Mouse (Mus musculus): ENCODE measurements around the gene Snai3. TPM values are rescaled to one million over a fixed set of nuclear protein-coding genes. Genes with fewer than 3 reads are reported as not detected.

Snai3 gene
- polyA plus RNA-seq, 1 experiment: 2.4 TPM

GRCm38 (mm10) chr8:122459218-122459900, 1.2 kb downstream of the Snai3 start:
- no peak for DNase-seq (ENCODE audit: low read depth)

GRCm38 (mm10) chr8:122457171-122457570, 3.4 kb downstream of the Snai3 start:
- DNase-seq (ENCODE audit: low read depth): no peak

DNA sequence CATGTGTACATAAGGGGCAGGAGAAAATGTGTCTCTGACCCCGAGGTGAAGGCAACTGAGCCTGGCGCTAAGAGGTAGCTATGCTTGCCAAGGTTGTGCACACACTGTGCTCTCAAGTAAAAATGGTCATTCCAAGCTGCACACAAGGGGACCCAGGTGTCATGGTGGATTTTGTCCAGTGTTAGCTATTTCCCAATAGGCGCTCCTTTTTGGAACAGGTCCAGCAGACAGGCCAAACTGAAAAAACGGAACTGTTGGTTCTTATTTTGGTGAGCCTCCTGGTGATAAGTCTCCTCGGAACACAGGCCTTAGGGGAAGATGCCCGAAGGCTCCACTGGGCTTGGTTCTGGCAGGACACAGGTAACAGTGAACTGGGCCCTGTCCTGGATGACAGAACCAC, 6.1 kb downstream of the Snai3 start:
- no peak for DNase-seq (ENCODE audit: low read depth)

DNA sequence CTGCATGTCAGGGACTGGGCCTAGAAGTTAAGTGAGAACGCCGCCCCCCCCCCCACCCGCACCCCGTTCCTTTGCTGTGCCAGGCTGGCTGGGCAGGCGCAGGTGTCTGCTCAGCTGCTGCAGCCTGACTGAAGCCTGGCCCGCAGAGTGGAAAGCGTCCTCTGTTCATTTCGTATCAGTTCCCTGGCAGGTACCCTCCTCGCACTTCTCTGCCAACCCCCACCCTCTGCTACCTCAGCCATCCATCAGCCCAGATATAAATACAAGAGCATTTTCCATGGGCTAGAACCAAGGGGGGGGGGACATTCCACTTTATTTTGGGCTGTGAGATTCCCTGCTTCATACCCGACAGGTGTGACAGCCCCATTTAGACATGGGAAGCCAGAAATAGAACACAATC, 8.4 kb downstream of the Snai3 start:
- no peak for DNase-seq (ENCODE audit: low read depth)

GRCm38 (mm10) chr8:122451161-122451703, 9.3 kb downstream of the Snai3 start:
- DNase-seq (ENCODE audit: low read depth): no peak

DNA sequence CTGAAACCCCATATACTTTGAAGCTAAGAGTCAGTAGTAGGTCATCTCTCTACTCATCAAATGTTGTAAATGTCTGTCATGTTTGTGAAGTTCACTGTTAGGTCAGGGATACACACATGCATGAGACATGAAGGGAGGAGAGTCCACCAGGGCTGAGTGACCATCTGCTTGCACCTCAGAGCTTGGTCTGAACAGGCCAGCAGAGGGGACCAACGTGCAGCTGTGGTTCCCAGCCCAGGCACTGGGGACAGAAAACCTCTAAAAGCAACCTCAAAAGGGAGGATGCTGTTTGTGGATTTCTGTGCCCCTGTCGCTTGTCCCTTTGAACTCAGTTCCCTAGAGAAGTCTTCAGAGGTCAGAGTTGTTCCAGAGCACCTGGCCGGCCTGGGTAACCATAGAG, 15.3 kb downstream of the Snai3 start:
- DNase-seq (ENCODE audit: low read depth): no peak

DNA sequence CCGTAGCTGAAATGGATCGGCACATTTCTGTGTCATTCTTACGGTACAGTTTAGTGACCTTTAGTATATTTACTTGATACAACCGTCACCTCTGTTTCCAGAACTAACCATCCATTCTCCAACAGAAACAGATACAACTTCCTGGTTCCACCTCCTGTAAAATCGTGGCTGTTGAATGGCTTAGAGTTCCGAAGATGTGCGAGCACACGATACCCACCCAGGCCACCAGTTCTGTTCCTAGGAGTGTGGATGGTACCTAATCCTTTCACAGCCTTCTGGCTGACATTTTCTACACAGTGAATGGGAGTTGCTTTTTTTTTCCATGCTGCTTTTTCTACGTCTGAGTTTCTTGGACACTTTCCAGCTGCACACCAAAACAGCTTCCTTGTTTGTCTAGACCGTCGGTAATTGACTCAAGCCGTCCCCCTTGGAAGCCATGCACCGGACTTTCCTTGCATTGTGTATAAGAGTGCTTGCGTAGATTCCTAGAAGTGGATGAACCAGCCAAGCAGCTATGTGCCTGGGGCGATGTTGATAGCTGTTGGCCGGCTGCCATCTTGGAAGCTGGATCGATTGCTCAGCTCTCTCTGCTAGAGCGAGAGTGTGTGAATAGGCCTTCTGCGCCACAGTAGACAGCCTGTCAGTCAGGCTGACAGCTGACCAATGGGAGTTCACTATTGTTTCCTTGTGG, 16.3 kb downstream of the Snai3 start:
- no peak for DNase-seq (ENCODE audit: low read depth)

- peak; percentile 87 for DNase-seq (ENCODE audit: low read depth)
Observed at GRCm38 (mm10) chr8:122443262-122444006, 17.1 kb downstream of the Snai3 start, which contains the start of gene Mvd. Mvd (minus strand) TSS chr8:122443422.

DNA sequence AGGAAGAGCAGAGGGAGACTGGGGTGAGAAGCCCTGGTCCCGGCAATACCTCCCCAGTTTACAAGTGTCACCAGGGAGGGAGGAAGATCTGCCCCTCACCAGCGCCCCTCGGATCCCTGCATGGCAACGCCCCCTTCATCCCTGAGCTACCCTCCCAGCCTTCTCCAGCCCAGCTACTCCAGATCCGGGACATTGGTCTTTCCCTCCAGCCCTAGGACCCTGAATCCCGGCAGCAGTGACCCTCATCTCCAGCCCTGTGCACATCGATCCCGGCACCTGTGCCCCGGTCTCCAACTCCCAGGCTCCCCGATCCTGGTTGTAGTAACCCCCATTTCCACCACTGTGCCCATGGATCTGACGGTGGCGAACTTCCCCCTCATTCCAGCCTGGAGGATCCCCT, 17.8 kb downstream of the Snai3 start:
- DNase-seq (ENCODE audit: low read depth): no peak

GRCm38 (mm10) chr8:122442356-122442755, 18.2 kb downstream of the Snai3 start:
- DNase-seq (ENCODE audit: low read depth): no peak

- DNase-seq (ENCODE audit: low read depth): no peak
Observed at GRCm38 (mm10) chr8:122441326-122441725, 19.2 kb downstream of the Snai3 start.

GRCm38 (mm10) chr8:122439336-122439735, 21.2 kb downstream of the Snai3 start:
- DNase-seq (ENCODE audit: low read depth): no peak

DNA sequence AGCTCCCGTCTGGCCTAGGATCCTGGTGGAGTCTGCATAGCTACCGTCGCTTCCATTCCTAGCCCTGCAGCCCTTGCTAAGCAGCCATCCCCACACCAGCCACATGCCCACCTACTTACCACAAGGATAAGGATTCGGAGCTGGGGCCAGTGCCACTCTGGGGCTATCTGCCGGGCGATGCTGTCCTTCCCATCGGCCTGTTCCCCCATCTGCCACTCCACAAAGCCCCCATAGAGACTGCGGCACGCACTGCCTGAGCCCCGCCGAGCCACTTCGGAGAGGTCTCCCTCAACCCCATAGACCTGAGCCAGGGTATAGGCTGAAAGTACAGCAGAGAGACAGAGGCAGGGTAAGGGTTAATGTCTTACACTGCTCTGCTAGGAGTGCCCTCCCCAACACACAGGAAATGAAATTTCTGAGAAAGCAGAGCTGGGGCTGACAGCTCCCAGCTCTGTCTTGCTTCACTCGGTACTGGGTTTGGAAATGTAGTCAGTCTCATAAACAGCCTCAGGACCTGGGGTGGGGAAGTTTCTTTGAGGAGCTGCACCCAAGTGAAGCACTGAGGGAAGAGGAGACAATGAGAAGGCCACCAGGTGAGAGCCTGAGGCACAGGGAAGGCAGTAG, 22.7 kb downstream of the Snai3 start:
- DNase-seq (ENCODE audit: low read depth): no peak

DNA sequence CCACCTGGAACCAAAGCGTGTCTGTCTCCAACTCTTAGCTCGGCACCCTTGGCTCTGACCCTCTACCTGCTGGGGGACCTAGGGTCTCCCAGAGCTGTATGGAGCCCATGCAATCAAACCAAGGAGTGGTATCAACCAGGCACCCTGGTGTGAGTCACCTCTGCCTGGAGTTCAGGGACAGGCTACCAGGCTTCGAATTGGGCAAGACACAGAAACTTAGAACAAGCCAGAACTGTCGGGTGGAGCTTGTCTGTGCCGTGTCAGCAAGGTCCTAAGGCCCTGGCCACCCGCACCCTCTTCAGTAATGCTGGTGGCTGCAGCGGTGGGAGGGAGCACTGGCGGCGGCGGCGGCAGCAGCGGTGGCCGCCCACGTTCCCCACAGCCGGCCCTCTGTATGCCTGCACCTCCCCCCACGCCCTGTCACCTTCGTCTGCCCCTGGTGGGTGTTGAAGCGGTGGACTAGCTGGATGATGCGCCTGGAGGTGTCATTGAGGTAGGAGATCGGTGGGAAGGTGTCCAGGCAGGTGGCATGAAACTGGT, 23.9 kb downstream of the Snai3 start:
- DNase-seq (ENCODE audit: low read depth): no peak

GRCm38 (mm10) chr8:122436146-122436545, 24.4 kb downstream of the Snai3 start:
- DNase-seq (ENCODE audit: low read depth): no peak

GRCm38 (mm10) chr8:122435375-122435774, 25.2 kb downstream of the Snai3 start:
- no peak for DNase-seq (ENCODE audit: low read depth)

DNA sequence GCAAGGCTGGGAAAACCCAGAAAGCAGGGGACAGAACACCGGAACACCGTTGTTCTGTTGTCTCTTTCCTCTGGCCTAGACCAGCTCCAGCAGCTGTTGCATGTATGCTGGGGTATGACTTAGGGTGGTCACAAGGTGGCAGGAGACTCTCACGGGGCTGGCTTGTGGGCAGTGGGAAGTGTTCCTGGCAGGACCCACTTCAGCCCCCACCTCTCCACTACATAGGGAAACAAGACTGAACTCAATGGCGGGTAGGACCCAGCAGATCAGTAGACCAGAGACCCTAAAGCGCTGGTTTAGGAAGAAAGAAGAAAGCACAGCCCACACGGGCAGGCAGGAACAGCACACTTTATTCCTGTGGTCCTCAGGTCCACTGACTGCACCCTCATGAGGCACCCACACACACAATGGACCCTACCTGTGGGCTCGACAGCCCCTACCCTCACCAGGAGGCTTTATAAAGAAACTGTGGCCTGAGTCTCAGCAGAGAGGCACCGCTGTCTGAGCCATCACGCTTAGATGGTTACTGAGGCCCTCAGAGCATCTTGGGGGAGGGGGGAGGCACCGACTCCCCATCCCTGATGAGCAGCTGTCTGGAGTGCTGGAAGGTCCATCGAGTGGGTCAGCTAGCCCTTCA, 27.1 kb downstream of the Snai3 start:
- no peak for DNase-seq (ENCODE audit: low read depth)

DNA sequence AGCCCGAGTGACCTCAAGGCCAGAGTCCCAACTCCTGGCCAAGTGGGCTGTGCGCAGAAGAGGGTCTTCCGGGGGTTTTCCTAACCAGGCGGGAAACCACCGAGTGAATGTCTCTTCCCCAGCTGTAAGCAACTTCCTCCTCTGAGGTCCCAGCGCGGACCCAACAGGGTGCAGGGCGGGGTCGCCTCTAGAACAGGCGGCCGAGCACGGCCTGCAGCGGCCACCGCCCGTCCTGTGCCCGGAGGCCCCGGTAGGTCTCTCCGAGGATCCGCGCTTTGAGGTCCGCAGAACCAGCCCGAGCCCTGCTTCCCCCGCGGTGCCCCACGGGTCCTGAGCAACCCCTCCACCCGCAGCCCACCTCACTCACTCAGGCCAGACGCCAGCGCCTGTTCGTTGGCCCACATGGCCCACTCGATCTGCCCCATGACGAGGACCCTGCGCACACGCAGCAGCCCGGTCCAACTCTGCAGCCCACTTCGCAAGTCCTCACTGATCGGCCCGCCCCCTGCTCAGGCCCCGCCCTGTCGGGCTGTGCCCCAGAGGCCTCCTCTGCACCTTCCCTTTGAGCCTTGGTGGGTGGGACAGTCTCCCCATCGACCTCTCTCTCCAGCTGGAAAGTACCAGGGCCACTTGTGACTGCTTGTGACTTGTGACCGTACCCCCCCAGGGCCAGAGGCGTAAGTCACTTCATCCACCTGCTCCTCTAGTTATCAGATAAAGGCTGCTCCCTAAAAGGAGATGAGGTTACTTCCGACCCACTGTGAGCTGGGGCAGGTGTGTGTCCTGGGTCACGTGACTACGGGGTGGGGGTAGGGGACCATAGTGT, 27.9 kb downstream of the Snai3 start, which contains the start of gene Cyba:
Gene Cyba, minus strand, starts transcription at position 488 of the 826 bp plus-strand sequence.
- no peak for DNase-seq (ENCODE audit: low read depth)

- no peak for DNase-seq (ENCODE audit: low read depth)
Observed at GRCm38 (mm10) chr8:122431694-122432442, 28.7 kb downstream of the Snai3 start.
